ENCODE assay signal across 8 mouse cellular contexts in the genomic region with DNA sequence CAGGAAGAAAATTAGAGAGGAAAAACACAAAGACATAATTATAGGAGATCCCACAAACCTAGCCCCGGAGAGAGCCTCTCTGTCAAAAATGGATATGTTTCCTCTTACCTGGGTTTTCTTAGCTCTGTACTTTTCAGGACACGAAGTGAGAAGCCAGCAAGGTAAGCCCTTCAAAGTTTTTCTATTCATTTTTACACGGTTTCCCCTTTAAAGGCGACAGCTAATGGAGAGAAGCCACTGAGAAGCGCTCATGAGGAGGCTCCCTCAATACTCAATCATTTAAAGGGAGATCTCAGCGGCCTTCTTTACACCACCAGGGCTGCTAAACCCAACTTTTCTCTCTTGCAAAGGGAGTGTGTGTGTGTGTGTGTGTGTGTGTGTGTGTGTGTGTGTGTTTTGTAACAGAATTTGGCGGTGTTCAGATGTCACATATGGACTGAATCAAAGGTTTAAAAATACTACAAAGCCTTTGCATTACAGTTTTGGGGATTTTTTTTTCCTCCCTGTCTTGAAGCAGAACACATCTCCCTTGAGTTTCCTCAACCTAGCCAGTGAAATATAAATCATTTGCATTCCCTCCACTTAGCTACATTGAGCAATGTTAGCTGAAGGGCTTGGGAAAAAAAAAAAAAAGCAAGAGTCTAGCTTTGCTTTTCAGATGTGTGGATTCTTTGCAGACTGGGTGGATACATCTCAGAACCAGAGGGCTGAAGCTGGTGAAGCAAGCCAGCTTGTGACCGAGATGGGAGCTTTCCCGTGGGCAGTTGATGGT. TPM values are rescaled to one million over a fixed set of nuclear protein-coding genes. Genes with fewer than 3 reads are reported as not detected.
DNase-seq lines count a peak whose midpoint lies in the region; ATAC-seq and TF ChIP-seq lines count a peak whose summit lies in the region.

No protein-coding gene starts in this region.

- no peaks in the 10 kb centered on the region for H3K27me3 ChIP-seq in cerebellum, adult 2 months (ENCODE audit: control insufficient read depth, insufficient read depth, low read length)
- no peaks in the 10 kb centered on the region for H3K27me3 ChIP-seq in lung, postnatal 0 days (replicated peaks; ENCODE audit: insufficient read depth, low read length)
- H3K27me3 ChIP-seq in limb, embryonic 13.5 days: peaks cover 37% of the 10 kb centered on the region
- H3K27me3 ChIP-seq in stomach, embryonic 14.5 days (ENCODE audit: control insufficient read depth, insufficient read depth, low read length): 0 out of 2 replicates have a peak, but pooled peaks cover 2% of the 10 kb centered on the region

- H3K9ac ChIP-seq in lung, postnatal 0 days (replicated peaks; ENCODE audit: low read depth): peak overlapping the region; percentile 56
- peak overlapping the region; percentile 85 for H3K9ac ChIP-seq in limb, embryonic 13.5 days
- peak overlapping the region; percentile 51 for H3K9ac ChIP-seq in stomach, embryonic 14.5 days (replicated peaks; ENCODE audit: low read depth, low read length)

- H3K9me3 ChIP-seq in lung, postnatal 0 days (ENCODE audit: low read length): no peaks in the 10 kb centered on the region
- no peaks in the 10 kb centered on the region for H3K9me3 ChIP-seq in limb, embryonic 13.5 days
- H3K9me3 ChIP-seq in stomach, embryonic 14.5 days (ENCODE audit: control insufficient read depth, low read depth, low read length): no peaks in the 10 kb centered on the region

- no peaks in the 10 kb centered on the region for H3K36me3 ChIP-seq in lung, postnatal 0 days (ENCODE audit: insufficient read depth, low read length)
- no peaks in the 10 kb centered on the region for H3K36me3 ChIP-seq in limb, embryonic 13.5 days
- no peaks in the 10 kb centered on the region for H3K36me3 ChIP-seq in stomach, embryonic 14.5 days (ENCODE audit: control insufficient read depth, insufficient read depth, low read length)

- peak overlapping the region; percentile 98 for H3K4me2 ChIP-seq in lung, postnatal 0 days (replicated peaks; ENCODE audit: low read depth, low read length)
- peak overlapping the region; percentile 97 for H3K4me2 ChIP-seq in limb, embryonic 13.5 days (replicated peaks)
- H3K4me2 ChIP-seq in stomach, embryonic 14.5 days (replicated peaks; ENCODE audit: low read depth, low read length): peak overlapping the region; percentile 98

- no peak for DNase-seq in cerebellum, adult 2 months
- DNase-seq in lung, postnatal 0 days (ENCODE audit: low spot score): peak; percentile 82
- no peak for DNase-seq in lung, adult 18-20 months
- no peak for DNase-seq in thymus, postnatal 4 days
- DNase-seq in adrenal gland, adult (ENCODE audit: inconsistent age in 2 of 2, low spot score in 1 of 2): no peak

- 55% methylated on average over 9 of the region's 9 CpGs for WGBS in cerebellum, adult 2 months
- 8% methylated on average over 9 of the region's 9 CpGs for WGBS in lung, postnatal 0 days
- 2% methylated on average over 9 of the region's 9 CpGs for WGBS in limb, embryonic 13.5 days
- WGBS in stomach, embryonic 14.5 days: 4% methylated on average over 9 of the region's 9 CpGs

- peaks cover 6% of the 10 kb centered on the region for H3K4me1 ChIP-seq in cerebellum, adult 2 months (ENCODE audit: control insufficient read depth, insufficient read depth, low read length)
- H3K4me1 ChIP-seq in lung, postnatal 0 days (ENCODE audit: insufficient read depth, low read depth, low read length): peaks cover 5% of the 10 kb centered on the region; the same call in 1 of the 2 replicates
- peaks cover 54% of the 10 kb centered on the region for H3K4me1 ChIP-seq in limb, embryonic 13.5 days
- H3K4me1 ChIP-seq in stomach, embryonic 14.5 days (ENCODE audit: control insufficient read depth, insufficient read depth, low read length): peaks cover 4% of the 10 kb centered on the region; the same call in 1 of the 2 replicates

- TF ChIP-seq CTCF in cerebellum, adult 2 months (IDR thresholded peaks at IDR 0.05; ENCODE audit: borderline replicate concordance, insufficient read depth, low read depth, low read length): no peak
- 0 out of 2 replicates have a peak, but pooled peaks have one; percentile 2 for TF ChIP-seq CTCF in lung, postnatal 0 days (IDR thresholded peaks at IDR 0.05)

- peak overlapping the region; percentile 71 for H3K4me3 ChIP-seq in cerebellum, adult 2 months (replicated peaks; ENCODE audit: insufficient read depth, low read depth, low read length)
- peak overlapping the region; percentile 76 for H3K4me3 ChIP-seq in lung, postnatal 0 days (ENCODE audit: low read depth, low read length)
- peak overlapping the region; percentile 71 for H3K4me3 ChIP-seq in limb, embryonic 13.5 days
- H3K4me3 ChIP-seq in stomach, embryonic 14.5 days (ENCODE audit: low read depth, low read length): peak overlapping the region; percentile 58

- ATAC-seq in cerebellum, adult (ENCODE audit: insufficient number of reproducible peaks, low FRiP score, low TSS enrichment): no peak
- peak; percentile 20 for ATAC-seq in lung, postnatal 0 days
- ATAC-seq in limb, embryonic 13.5 days (ENCODE audit: low FRiP score, low read depth): no peak
- ATAC-seq in stomach, embryonic 14.5 days (ENCODE audit: insufficient number of reproducible peaks, insufficient read depth, low FRiP score, low read depth): no peak

- peak; percentile 43; the same call in 1 of the 2 replicates for TF ChIP-seq EP300 in lung, postnatal 0 days (IDR thresholded peaks at IDR 0.05)

- TF ChIP-seq POLR2A in cerebellum, adult 2 months (IDR thresholded peaks at IDR 0.05; ENCODE audit: borderline replicate concordance, insufficient read depth, low read length): no peak

- no peak overlapping the region for H3K27ac ChIP-seq in cerebellum, adult 2 months (ENCODE audit: insufficient read depth, low read length)
- peak overlapping the region; percentile 84 for H3K27ac ChIP-seq in lung, postnatal 0 days (ENCODE audit: low read length)
- peak overlapping the region; percentile 80 for H3K27ac ChIP-seq in limb, embryonic 13.5 days
- peak overlapping the region; percentile 88 for H3K27ac ChIP-seq in stomach, embryonic 14.5 days (ENCODE audit: low read length)

RNA-seq across cellular contexts. Expression of a gene that starts 1.2 kb away (rescaled TPM):
- polyA plus RNA-seq in cerebellum, adult 2 months (2012; rRNA removed): 8.5 and 9.1 TPM in 2 replicates
- polyA plus RNA-seq in lung, postnatal 0 days (2015; fragmentation: Nextera tagmentation; extraction: Ambion mirVana): 14.0 and 17.5 TPM in 2 replicates
- 39.6 and 40.4 TPM in 2 replicates for polyA plus RNA-seq in limb, embryonic 13.5 days (2015; fragmentation: Nextera tagmentation; extraction: Ambion mirVana)
- polyA plus RNA-seq in stomach, embryonic 14.5 days (2014; fragmentation: Nextera tagmentation; extraction: Ambion mirVana): 39.9 and 45.6 TPM in 2 replicates
